Comparison of ENCODE assay signal across 12 mouse cellular contexts in the genomic region with DNA sequence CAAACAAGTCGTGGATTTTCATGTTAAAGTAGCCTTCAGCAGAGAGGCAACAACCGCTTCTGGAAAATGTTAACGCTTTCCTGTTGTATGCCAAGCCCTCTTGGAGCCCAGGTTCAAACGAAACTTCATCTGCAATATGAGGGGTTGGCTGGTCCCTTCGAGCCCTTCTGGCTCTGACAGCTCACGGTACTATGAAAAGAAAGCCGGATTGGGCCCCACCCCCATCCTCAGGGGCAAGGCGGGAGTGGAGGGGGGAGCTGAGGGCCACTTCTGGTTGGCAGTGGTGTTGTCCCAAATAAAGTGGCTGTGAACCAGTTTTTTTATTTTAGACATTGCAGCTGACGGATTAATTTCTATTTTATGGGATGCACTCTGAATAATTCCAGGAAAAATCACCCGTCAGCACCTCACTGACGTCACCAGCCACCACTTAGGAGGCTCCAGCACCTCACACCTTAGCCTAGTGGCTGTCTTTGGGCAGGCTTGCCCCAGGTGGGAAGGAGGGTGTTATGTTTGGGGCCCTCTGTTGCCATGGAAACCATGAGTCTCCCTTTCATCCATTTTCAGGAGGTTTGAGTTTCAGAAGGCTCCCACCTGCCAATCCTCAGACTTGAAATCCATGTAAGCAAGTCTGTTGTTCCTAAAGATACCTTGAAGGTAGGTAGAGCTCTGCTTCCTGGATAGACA. TPM values are rescaled to one million over a fixed set of nuclear protein-coding genes. Genes with fewer than 3 reads are reported as not detected.
DNase-seq lines count a peak whose midpoint lies in the region; ATAC-seq lines count a peak whose summit lies in the region.
"Had no signal": no experiment of that assay in that cellular context is flagged by ENCODE, and none has a peak within 500 bp of the region (broad histone marks: within the 10 kb centered on the region; RNA-seq: fewer than 3 reads in every experiment).

No protein-coding gene starts in this region.

- H3K4me2 ChIP-seq in heart, embryonic 16.5 days (ENCODE audit: low read depth, low read length): peak overlapping the region; percentile 31
- 0 out of 2 replicates have a peak overlapping the region, but pooled peaks have one; percentile 25 for H3K4me2 ChIP-seq in midbrain, embryonic 13.5 days (replicated peaks)
- no peak overlapping the region for H3K4me2 ChIP-seq in midbrain, embryonic 11.5 days
- H3K4me2 ChIP-seq in embryonic facial prominence, embryonic 13.5 days: peak overlapping the region; percentile 44
- peak overlapping the region; percentile 37 for H3K4me2 ChIP-seq in midbrain, embryonic 16.5 days (ENCODE audit: low read length)
- H3K4me2 ChIP-seq: liver, embryonic 13.5 days had no signal

- intact Hi-C loops in heart, postnatal 25 days (cut with DNase I): no loop called here

- no peak for DNase-seq in heart, postnatal 25 days (ENCODE audit: low spot score)
- no peak for DNase-seq in midbrain, embryonic 11.5 days (ENCODE audit: low spot score, missing footprints)
- DNase-seq in liver: no peak
- no peak for DNase-seq in right cerebral cortex, postnatal 25 days
- DNase-seq: kidney, adult 11 months; layer of hippocampus, adult 9-11 months; liver, embryonic 13.5 days; right cerebral cortex, postnatal 4 days had no signal

- no peak overlapping the region for H3K4me3 ChIP-seq in heart, embryonic 16.5 days (ENCODE audit: low read length)
- no peak overlapping the region for H3K4me3 ChIP-seq in midbrain, embryonic 13.5 days (replicated peaks)
- no peak overlapping the region for H3K4me3 ChIP-seq in midbrain, embryonic 11.5 days (ENCODE audit: low read depth, low read length)
- peak overlapping the region; percentile 7; the same call in 1 of the 2 replicates for H3K4me3 ChIP-seq in embryonic facial prominence, embryonic 13.5 days
- no peak overlapping the region for H3K4me3 ChIP-seq in midbrain, embryonic 16.5 days (ENCODE audit: low read depth, low read length)
- H3K4me3 ChIP-seq: liver, embryonic 13.5 days had no signal

- no peak overlapping the region for H3K9ac ChIP-seq in heart, embryonic 16.5 days (ENCODE audit: low read length)
- H3K9ac ChIP-seq in midbrain, embryonic 13.5 days (replicated peaks): no peak overlapping the region
- no peak overlapping the region for H3K9ac ChIP-seq in midbrain, embryonic 11.5 days (ENCODE audit: low read length)
- H3K9ac ChIP-seq in embryonic facial prominence, embryonic 13.5 days: no peak overlapping the region
- H3K9ac ChIP-seq in midbrain, embryonic 16.5 days (ENCODE audit: low read depth, low read length): no peak overlapping the region
- H3K9ac ChIP-seq: liver, embryonic 13.5 days had no signal

- ATAC-seq in heart, embryonic 16.5 days (replicated peaks; ENCODE audit: extremely low read depth, insufficient read depth, low FRiP score): no peak
- ATAC-seq in midbrain, embryonic 13.5 days: no peak
- no peak for ATAC-seq in midbrain, embryonic 11.5 days (ENCODE audit: low FRiP score)
- ATAC-seq in embryonic facial prominence, embryonic 13.5 days (ENCODE audit: insufficient number of reproducible peaks, insufficient read depth, low FRiP score, low TSS enrichment, low read depth): no peak
- 0 out of 2 replicates have a peak, but pooled peaks have one; percentile 39 for ATAC-seq in midbrain, embryonic 16.5 days

- H3K27me3 ChIP-seq in heart, embryonic 16.5 days (ENCODE audit: control insufficient read depth, insufficient read depth, low read length): no peaks in the 10 kb centered on the region
- no peaks in the 10 kb centered on the region for H3K27me3 ChIP-seq in midbrain, embryonic 13.5 days
- no peaks in the 10 kb centered on the region for H3K27me3 ChIP-seq in midbrain, embryonic 11.5 days (ENCODE audit: control insufficient read depth, insufficient read depth, low read length)
- H3K27me3 ChIP-seq in embryonic facial prominence, embryonic 13.5 days: no peaks in the 10 kb centered on the region
- no peaks in the 10 kb centered on the region for H3K27me3 ChIP-seq in midbrain, embryonic 16.5 days (ENCODE audit: control insufficient read depth, insufficient read depth, low read depth, low read length)
- H3K27me3 ChIP-seq: liver, embryonic 13.5 days had no signal

- no peak overlapping the region for H3K27ac ChIP-seq in heart, embryonic 16.5 days (ENCODE audit: low read length)
- no peak overlapping the region for H3K27ac ChIP-seq in midbrain, embryonic 13.5 days
- no peak overlapping the region for H3K27ac ChIP-seq in midbrain, embryonic 11.5 days (ENCODE audit: low read depth, low read length)
- H3K27ac ChIP-seq in embryonic facial prominence, embryonic 13.5 days: peak overlapping the region; percentile 62; the same call in 1 of the 2 replicates
- H3K27ac ChIP-seq in midbrain, embryonic 16.5 days (ENCODE audit: low read length): no peak overlapping the region
- H3K27ac ChIP-seq: liver, embryonic 13.5 days had no signal

- H3K36me3 ChIP-seq in heart, embryonic 16.5 days (ENCODE audit: control insufficient read depth, insufficient read depth): no peaks in the 10 kb centered on the region
- H3K36me3 ChIP-seq in midbrain, embryonic 13.5 days: no peaks in the 10 kb centered on the region
- no peaks in the 10 kb centered on the region for H3K36me3 ChIP-seq in midbrain, embryonic 11.5 days (ENCODE audit: control insufficient read depth, insufficient read depth, low read length)
- H3K36me3 ChIP-seq in embryonic facial prominence, embryonic 13.5 days: no peaks in the 10 kb centered on the region
- no peaks in the 10 kb centered on the region for H3K36me3 ChIP-seq in midbrain, embryonic 16.5 days (ENCODE audit: control insufficient read depth, insufficient read depth, low read length)
- H3K36me3 ChIP-seq: liver, embryonic 13.5 days had no signal

- WGBS in heart, embryonic 16.5 days: 28% methylated on average over 11 of the region's 11 CpGs
- 42% methylated on average over 11 of the region's 11 CpGs for WGBS in midbrain, embryonic 13.5 days
- 38% methylated on average over 11 of the region's 11 CpGs for WGBS in midbrain, embryonic 11.5 days
- 19% methylated on average over 11 of the region's 11 CpGs for WGBS in embryonic facial prominence, embryonic 13.5 days
- 26% methylated on average over 11 of the region's 11 CpGs for WGBS in midbrain, embryonic 16.5 days

- no peaks in the 10 kb centered on the region for H3K9me3 ChIP-seq in heart, embryonic 16.5 days (replicated peaks; ENCODE audit: control insufficient read depth, low read length)
- no peaks in the 10 kb centered on the region for H3K9me3 ChIP-seq in midbrain, embryonic 13.5 days
- H3K9me3 ChIP-seq in midbrain, embryonic 11.5 days (ENCODE audit: control insufficient read depth, low read length): no peaks in the 10 kb centered on the region
- H3K9me3 ChIP-seq in embryonic facial prominence, embryonic 13.5 days: no peaks in the 10 kb centered on the region
- H3K9me3 ChIP-seq in midbrain, embryonic 16.5 days (replicated peaks; ENCODE audit: control insufficient read depth, low read length, poor library complexity, severe bottlenecking): no peaks in the 10 kb centered on the region
- H3K9me3 ChIP-seq: liver, embryonic 13.5 days had no signal

- no peaks in the 10 kb centered on the region for H3K4me1 ChIP-seq in heart, embryonic 16.5 days (ENCODE audit: control insufficient read depth, insufficient read depth, low read length)
- peaks cover 11% of the 10 kb centered on the region for H3K4me1 ChIP-seq in midbrain, embryonic 13.5 days (replicated peaks)
- no peaks in the 10 kb centered on the region for H3K4me1 ChIP-seq in midbrain, embryonic 11.5 days (ENCODE audit: control insufficient read depth, insufficient read depth, low read length)
- H3K4me1 ChIP-seq in embryonic facial prominence, embryonic 13.5 days: peaks cover 37% of the 10 kb centered on the region
- H3K4me1 ChIP-seq in midbrain, embryonic 16.5 days (ENCODE audit: control insufficient read depth, insufficient read depth, low read length): peaks cover 7% of the 10 kb centered on the region; the same call in 1 of the 2 replicates
- H3K4me1 ChIP-seq: liver, embryonic 13.5 days had no signal

RNA-seq across cellular contexts. Expression of a gene that starts 40.8 kb away (rescaled TPM):
- polyA plus RNA-seq in heart, embryonic 16.5 days (2015; fragmentation: Nextera tagmentation; extraction: Ambion mirVana): 15.4 and 22.5 TPM in 2 replicates
- total RNA-seq in heart, postnatal 25 days (2021): 10 to 100 TPM; 11.8 to 16.4 TPM
- 0.21 and 0.40 TPM in 2 replicates for polyA plus RNA-seq in midbrain, embryonic 13.5 days (2015; fragmentation: Nextera tagmentation; extraction: Ambion mirVana)
- polyA plus RNA-seq in midbrain, embryonic 11.5 days (2014; fragmentation: Nextera tagmentation; extraction: Ambion mirVana): 0.57 and 0.78 TPM in 2 replicates
- 0.49 and 1.4 TPM in 2 replicates for polyA plus RNA-seq in embryonic facial prominence, embryonic 13.5 days (2015; fragmentation: Nextera tagmentation; extraction: Ambion mirVana)
- polyA plus RNA-seq in midbrain, embryonic 16.5 days (2015; fragmentation: Nextera tagmentation; extraction: Ambion mirVana): 1.1 and 2.7 TPM in 2 replicates

RNA-seq across cellular contexts. Expression of a gene that starts 58.4 kb away (rescaled TPM):
- polyA plus RNA-seq in heart, embryonic 16.5 days (2015; fragmentation: Nextera tagmentation; extraction: Ambion mirVana): 31.4 and 34.8 TPM in 2 replicates
- 10 to 100 TPM; 33.3 to 35.5 TPM for total RNA-seq in heart, postnatal 25 days (2021)
- polyA plus RNA-seq in midbrain, embryonic 13.5 days (2015; fragmentation: Nextera tagmentation; extraction: Ambion mirVana): 47.0 and 49.9 TPM in 2 replicates
- polyA plus RNA-seq in midbrain, embryonic 11.5 days (2014; fragmentation: Nextera tagmentation; extraction: Ambion mirVana): 42.2 and 48.9 TPM in 2 replicates
- 33.8 and 41.8 TPM in 2 replicates for polyA plus RNA-seq in embryonic facial prominence, embryonic 13.5 days (2015; fragmentation: Nextera tagmentation; extraction: Ambion mirVana)
- 48.5 and 54.0 TPM in 2 replicates for polyA plus RNA-seq in midbrain, embryonic 16.5 days (2015; fragmentation: Nextera tagmentation; extraction: Ambion mirVana)
